Mouse (Mus musculus) spleen, embryonic (tissue): Measurements from ENCODE around the gene Fam204a.

Experiments used
- CTCF ChIA-PET: fragments of 350-600 bp; sonication (Branson Sonifier 250); formaldehyde crosslinking; loops from one replicate; lab custom pipeline; 2022; lab: Charles Lee

Gene Fam204a

DNA sequence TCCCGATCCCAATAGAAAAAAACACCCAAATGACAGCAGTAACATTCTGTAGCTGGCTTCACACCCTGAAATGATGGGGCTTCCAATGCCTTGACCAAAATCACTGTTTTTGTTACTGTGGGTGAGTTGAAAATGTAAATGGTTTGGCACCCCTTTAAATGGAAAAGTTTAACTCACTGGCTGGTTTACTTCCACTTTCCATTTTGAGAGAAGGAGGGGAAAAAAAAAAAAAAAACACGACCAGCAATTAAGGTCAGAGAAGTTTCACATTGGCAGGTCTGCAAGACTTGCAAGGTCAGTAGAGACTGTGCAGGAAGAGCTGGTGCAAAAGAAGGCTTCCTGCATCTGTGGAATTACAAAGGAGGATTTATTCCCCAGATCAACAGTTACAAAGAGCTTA lies 61.1 kb downstream of the Fam204a start:
- CTCF ChIA-PET: no interaction called here

DNA sequence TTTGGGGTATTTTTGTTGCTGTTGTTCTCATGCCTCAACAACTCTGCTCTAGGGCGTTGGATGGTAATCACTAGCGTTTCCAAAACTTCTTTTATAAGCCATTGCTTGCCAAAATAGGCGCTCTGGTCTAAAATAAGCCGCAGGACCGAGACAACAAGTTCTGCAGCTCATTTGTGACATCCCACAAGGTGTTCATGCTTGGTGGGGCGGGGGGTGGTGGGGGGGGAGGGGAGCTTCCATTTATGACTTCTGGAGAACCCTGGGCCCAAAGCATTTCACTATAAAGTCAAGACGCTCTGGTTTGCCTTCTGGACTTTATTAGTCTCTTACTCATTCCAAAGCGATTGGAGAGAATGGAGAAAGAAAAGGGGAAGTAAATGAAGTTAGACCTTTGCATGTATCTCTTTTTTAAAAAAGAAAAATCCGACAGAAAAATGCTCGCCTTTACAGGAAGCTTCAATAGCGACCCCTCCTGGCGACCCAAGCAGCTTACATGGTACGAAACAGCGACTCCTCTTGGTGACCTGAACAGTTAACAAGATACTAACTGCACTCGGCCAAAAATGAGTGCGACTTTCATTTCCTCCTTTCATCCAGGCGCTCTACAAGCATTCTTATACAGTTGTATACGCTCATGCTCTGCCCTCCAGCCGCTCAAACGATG lies 65.8 kb downstream of the Fam204a start:
- CTCF ChIA-PET: interaction anchor here (1.1 kb wide), 1 partner anchor 44 kb away, joined by 3 read pairs; no protein-coding TSS in a partner anchor

DNA sequence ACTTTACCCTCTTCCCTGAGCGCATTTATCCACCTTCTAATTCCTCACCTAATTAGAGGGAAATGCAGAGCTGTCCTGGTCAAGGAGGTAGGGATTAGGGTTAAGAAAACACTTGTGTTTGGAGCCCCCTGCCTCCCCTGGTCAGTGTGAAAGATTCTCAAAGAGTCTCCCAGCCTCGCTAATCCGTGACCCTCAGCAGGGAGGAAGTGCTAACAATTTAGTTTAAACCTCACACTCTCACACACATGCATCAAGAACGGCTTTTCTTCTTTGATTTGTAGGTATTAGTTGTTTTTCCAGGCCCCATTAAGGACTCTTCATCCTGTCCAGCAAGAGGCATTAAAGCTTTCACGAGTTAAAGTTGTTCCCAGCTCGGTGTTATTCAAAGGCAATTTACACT lies 66.7 kb downstream of the Fam204a start:
- CTCF ChIA-PET: interaction anchor here (1.1 kb wide), 1 partner anchor 45 kb away, joined by 3 read pairs; no protein-coding TSS in a partner anchor

DNA sequence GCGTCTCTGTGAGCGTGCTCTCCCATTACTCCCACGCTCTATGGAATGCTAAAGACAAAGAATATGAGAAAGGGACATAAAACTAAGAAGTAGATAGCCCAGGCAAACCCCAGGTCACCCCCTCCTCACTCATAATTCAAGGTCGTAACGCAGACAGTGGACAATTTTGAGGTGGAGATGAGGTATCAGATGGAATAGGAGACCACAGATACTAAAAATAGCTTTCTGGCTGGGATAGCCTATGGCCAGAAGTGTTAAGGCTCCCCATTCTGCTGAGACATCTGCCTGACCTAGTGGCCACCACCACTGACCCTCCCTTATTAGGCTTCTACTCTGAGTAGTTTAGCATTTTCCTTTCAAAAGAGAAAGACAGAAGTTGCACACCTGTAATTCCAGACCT lies 71.2 kb downstream of the Fam204a start:
- CTCF ChIA-PET: interaction anchor here (0.8 kb wide), 1 partner anchor 30 kb away, joined by 3 read pairs; no protein-coding TSS in a partner anchor

DNA sequence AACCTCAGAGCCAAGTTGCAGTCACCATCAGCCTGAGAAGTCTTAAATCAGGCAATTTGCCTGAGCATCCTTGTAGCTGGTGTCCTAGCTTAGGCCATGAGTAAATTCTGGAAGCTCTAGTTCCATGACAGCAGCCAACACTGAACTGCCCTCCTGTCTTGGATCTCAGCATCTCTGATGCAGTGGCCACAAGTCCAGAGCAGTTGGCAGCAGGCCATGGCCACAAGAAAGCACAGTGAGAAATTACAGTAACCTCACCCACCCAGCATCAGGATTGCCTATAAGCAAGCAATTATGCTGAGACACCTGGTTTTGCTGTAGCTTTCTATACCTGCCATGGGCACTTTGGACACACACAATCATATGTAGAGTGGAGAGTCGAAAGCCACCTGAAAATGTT lies 73.4 kb downstream of the Fam204a start:
- CTCF ChIA-PET: no interaction called here

DNA sequence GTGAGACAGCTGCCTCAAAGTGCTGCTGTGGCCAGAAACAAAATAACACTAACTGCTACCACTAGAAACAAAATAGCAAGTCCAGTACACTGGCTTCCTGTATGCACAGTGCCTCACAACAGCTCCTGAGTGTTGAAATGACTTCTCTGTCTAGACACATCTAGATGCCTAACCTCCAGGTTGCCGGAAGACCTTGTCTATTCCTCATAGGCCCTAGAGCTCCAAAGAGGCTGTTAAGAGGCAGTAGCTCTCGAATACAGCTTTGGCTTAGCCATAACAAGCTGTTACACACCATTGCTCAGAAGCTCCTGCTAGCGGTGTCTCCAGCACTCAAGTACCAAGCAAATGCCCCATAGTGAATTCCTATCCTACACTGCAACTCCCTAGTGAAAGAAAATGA lies 76.4 kb downstream of the Fam204a start:
- CTCF ChIA-PET: interaction anchor here (0.6 kb wide), 1 partner anchor 953 kb away, joined by 5 read pairs; no protein-coding TSS in a partner anchor

DNA sequence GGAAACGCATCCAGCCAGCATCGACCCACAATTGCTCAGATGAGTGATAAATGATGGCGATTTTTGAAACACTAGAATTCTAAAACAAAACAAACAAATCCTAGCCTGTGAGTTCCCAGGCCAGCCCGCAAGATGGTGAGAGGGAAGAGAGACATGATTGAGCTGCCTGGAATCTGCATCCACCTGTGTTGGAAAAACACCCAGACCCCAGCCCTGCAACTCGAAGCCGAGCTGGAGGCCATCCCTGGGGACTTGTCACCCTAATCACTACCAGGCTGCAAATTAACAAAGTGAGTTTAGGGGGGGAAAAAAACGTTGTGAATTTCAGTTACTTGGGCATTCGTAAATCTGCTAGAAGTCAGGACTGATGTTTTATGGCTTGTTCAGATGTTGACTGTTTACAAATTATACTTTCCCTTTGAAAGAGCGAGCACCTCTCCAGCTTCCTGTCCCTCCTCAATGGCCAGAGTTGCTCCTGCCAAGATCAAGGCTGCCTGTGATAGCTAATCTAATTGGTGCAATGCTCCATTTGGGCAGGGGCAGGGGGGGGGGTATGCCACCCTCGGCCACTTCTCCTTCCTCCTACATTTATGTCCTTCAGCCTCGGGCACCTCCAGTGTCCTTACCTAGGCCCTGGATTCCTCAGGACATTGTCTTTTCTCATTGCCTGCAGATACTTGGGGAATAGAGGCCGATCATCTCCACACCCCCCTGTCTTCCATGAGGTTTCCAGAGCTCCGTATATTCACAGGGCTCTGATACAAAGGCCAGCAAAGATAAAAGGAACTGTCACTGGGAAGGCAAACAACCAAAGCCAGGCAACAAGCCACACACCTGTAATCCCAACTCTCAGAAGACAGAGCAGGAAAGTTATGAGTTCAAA lies 77.2 kb downstream of the Fam204a start:
- CTCF ChIA-PET: no interaction called here
